Mouse (Mus musculus) embryonic fibroblast, embryonic 13.5 days (primary cell): ENCODE data around the gene Rab7.

ENCODE experiments used
- CTCF ChIP-seq: IDR thresholded peaks from 2 replicates; pipeline ENCODE4 v1.5.1; 2011; ENCODE audit warnings: mild to moderate bottlenecking, control low read depth, low read length, moderate library complexity, borderline replicate concordance; ENCODE audit not compliant: insufficient read depth
- POLR2A ChIP-seq: IDR thresholded peaks from 2 replicates; pipeline ENCODE4 v1.6.1; 2011; ENCODE audit warnings: low read depth, mild to moderate bottlenecking, control low read depth, low read length, moderate library complexity

GRCm38 (mm10) chr6:88042336-88042735 lies 2.7 kb downstream of the Rab7 start:
- TF ChIP-seq CTCF (no peak), POLR2A (no peak)
